Mouse (Mus musculus): ENCODE measurements around the gene Muc16. TPM values are rescaled to one million over a fixed set of nuclear protein-coding genes. Genes with fewer than 3 reads are reported as not detected.
A peak's percentile ranks its signal among the peaks of the same experiment; 100 is the strongest.

Gene Muc16
- under 0.01 TPM in 1 of 2 replicates, not detected in the other for total RNA-seq (2014; rRNA removed)
- not detected in 2 replicates for polyA plus RNA-seq (2015; fragmentation: Nextera tagmentation; extraction: Ambion mirVana)

GRCm38 (mm10) chr9:18674480-18675154 lies at the start of gene Muc16:
Gene Muc16 (minus strand): TSS chr9:18674530.
- no peak within 1 kb of the TSS for H3K4me2 ChIP-seq (ENCODE audit: low read depth, low read length)
- ATAC-seq (no peak), DNase-seq (ENCODE audit: low spot score) (no peak)
- H3K27ac ChIP-seq, result no peak within 1 kb of the TSS
- no peak within 1 kb of the TSS for H3K4me3 ChIP-seq (ENCODE audit: low read length)
- no peaks in the 10 kb centered on the region for H3K27me3 ChIP-seq (ENCODE audit: insufficient read depth, low read length)
- no peak for TF ChIP-seq CTCF (IDR thresholded peaks at IDR 0.05; ENCODE audit: low read depth)
- WGBS, result 83% methylated on average over 4 of the region's 4 CpGs
- H3K9ac ChIP-seq (replicated peaks; ENCODE audit: low read length), result no peak within 1 kb of the TSS
- no peaks in the 10 kb centered on the region for H3K4me1 ChIP-seq (ENCODE audit: insufficient read depth, low read length)
- no peaks in the 10 kb centered on the region for H3K36me3 ChIP-seq (ENCODE audit: insufficient read depth, low read length)
- no peaks in the 10 kb centered on the region for H3K9me3 ChIP-seq (ENCODE audit: low read length)

GRCm38 (mm10) chr9:18722712-18723099 lies 48.4 kb upstream of the Muc16 start:
- no peak for ATAC-seq

GRCm38 (mm10) chr9:18721931-18722711 lies 47.8 kb upstream of the Muc16 start:
- no peaks in the 10 kb centered on the region for H3K9me3 ChIP-seq (ENCODE audit: low read length)
- TF ChIP-seq CTCF (IDR thresholded peaks at IDR 0.05; ENCODE audit: low read depth), result no peak
- no peak overlapping the region for H3K4me2 ChIP-seq (ENCODE audit: low read depth, low read length)
- ATAC-seq (peak; percentile 40; the same call in 1 of the 2 replicates), DNase-seq (ENCODE audit: low spot score) (peak; percentile 19)
- H3K27me3 ChIP-seq (ENCODE audit: insufficient read depth, low read length), result no peaks in the 10 kb centered on the region
- no peak overlapping the region for H3K9ac ChIP-seq (replicated peaks; ENCODE audit: low read length)
- H3K4me1 ChIP-seq (ENCODE audit: insufficient read depth, low read length), result no peaks in the 10 kb centered on the region
- no peak overlapping the region for H3K27ac ChIP-seq
- H3K4me3 ChIP-seq (ENCODE audit: low read length), result no peak overlapping the region
- WGBS, result 20% methylated on average over 6 of the region's 6 CpGs
- no peaks in the 10 kb centered on the region for H3K36me3 ChIP-seq (ENCODE audit: insufficient read depth, low read length)

More at GRCm38 (mm10) chr9:18722712-18723099, 48.4 kb upstream of the Muc16 start:
- H3K36me3 ChIP-seq (ENCODE audit: insufficient read depth, low read length), result no peaks in the 10 kb centered on the region
- 18% methylated on average over 4 of the region's 4 CpGs for WGBS
- H3K4me2 ChIP-seq (ENCODE audit: low read depth, low read length), result no peak overlapping the region
- H3K4me1 ChIP-seq (ENCODE audit: insufficient read depth, low read length), result no peaks in the 10 kb centered on the region
- H3K9me3 ChIP-seq (ENCODE audit: low read length), result no peaks in the 10 kb centered on the region
- H3K4me3 ChIP-seq (ENCODE audit: low read length), result no peak overlapping the region
- H3K9ac ChIP-seq (replicated peaks; ENCODE audit: low read length), result no peak overlapping the region
- TF ChIP-seq CTCF (IDR thresholded peaks at IDR 0.05; ENCODE audit: low read depth), result no peak
- no peaks in the 10 kb centered on the region for H3K27me3 ChIP-seq (ENCODE audit: insufficient read depth, low read length)
- no peak overlapping the region for H3K27ac ChIP-seq
- no peak for DNase-seq (ENCODE audit: low spot score)

GRCm38 (mm10) chr9:18721011-18721410 lies 46.7 kb upstream of the Muc16 start:
- ATAC-seq (no peak), DNase-seq (ENCODE audit: low spot score) (no peak)
- Histone ChIP-seq H3K27me3 (ENCODE audit: insufficient read depth, low read length) (no peaks in the 10 kb centered on the region), H3K9me3 (ENCODE audit: low read length) (no peaks in the 10 kb centered on the region), H3K4me2 (ENCODE audit: low read depth, low read length) (no peak overlapping the region), H3K4me1 (ENCODE audit: insufficient read depth, low read length) (no peaks in the 10 kb centered on the region), H3K9ac (replicated peaks; ENCODE audit: low read length) (no peak overlapping the region), H3K27ac (no peak overlapping the region), H3K36me3 (ENCODE audit: insufficient read depth, low read length) (no peaks in the 10 kb centered on the region), H3K4me3 (ENCODE audit: low read length) (no peak overlapping the region)
- no peak for TF ChIP-seq CTCF (IDR thresholded peaks at IDR 0.05; ENCODE audit: low read depth)
- 51% methylated on average over 2 of the region's 2 CpGs for WGBS

- Histone ChIP-seq H3K27me3 (ENCODE audit: insufficient read depth, low read length) (no peaks in the 10 kb centered on the region), H3K27ac (no peak overlapping the region), H3K9ac (replicated peaks; ENCODE audit: low read length) (no peak overlapping the region), H3K4me1 (ENCODE audit: insufficient read depth, low read length) (no peaks in the 10 kb centered on the region), H3K36me3 (ENCODE audit: insufficient read depth, low read length) (no peaks in the 10 kb centered on the region), H3K4me3 (ENCODE audit: low read length) (no peak overlapping the region), H3K9me3 (ENCODE audit: low read length) (no peaks in the 10 kb centered on the region), H3K4me2 (ENCODE audit: low read depth, low read length) (no peak overlapping the region)
- ATAC-seq (no peak), DNase-seq (ENCODE audit: low spot score) (no peak)
- no peak for TF ChIP-seq CTCF (IDR thresholded peaks at IDR 0.05; ENCODE audit: low read depth)
These were observed 31.3 kb upstream of the Muc16 start for GRCm38 (mm10) chr9:18705628-18706027.

- Histone ChIP-seq H3K4me2 (ENCODE audit: low read depth, low read length) (no peak overlapping the region), H3K9me3 (ENCODE audit: low read length) (no peaks in the 10 kb centered on the region), H3K27me3 (ENCODE audit: insufficient read depth, low read length) (no peaks in the 10 kb centered on the region), H3K4me1 (ENCODE audit: insufficient read depth, low read length) (no peaks in the 10 kb centered on the region), H3K9ac (replicated peaks; ENCODE audit: low read length) (no peak overlapping the region), H3K27ac (no peak overlapping the region), H3K36me3 (ENCODE audit: insufficient read depth, low read length) (no peaks in the 10 kb centered on the region), H3K4me3 (ENCODE audit: low read length) (no peak overlapping the region)
- DNase-seq (ENCODE audit: low spot score) (no peak), ATAC-seq (no peak)
- 47% methylated on average over 2 of the region's 2 CpGs for WGBS
- TF ChIP-seq CTCF (IDR thresholded peaks at IDR 0.05; ENCODE audit: low read depth), result no peak
These were observed 76.0 kb downstream of the Muc16 start for GRCm38 (mm10) chr9:18598366-18598765.

GRCm38 (mm10) chr9:18508098-18508497 lies 166.2 kb downstream of the Muc16 start:
- WGBS, result 48% methylated on average over 2 of the region's 2 CpGs
- ATAC-seq (peak; percentile 86), DNase-seq (ENCODE audit: low spot score) (peak; percentile 67)
- no peak overlapping the region for H3K4me3 ChIP-seq (ENCODE audit: low read length)
- TF ChIP-seq CTCF (IDR thresholded peaks at IDR 0.05; ENCODE audit: low read depth), result peak; percentile 71
- no peaks in the 10 kb centered on the region for H3K36me3 ChIP-seq (ENCODE audit: insufficient read depth, low read length)
- no peaks in the 10 kb centered on the region for H3K27me3 ChIP-seq (ENCODE audit: insufficient read depth, low read length)
- no peaks in the 10 kb centered on the region for H3K9me3 ChIP-seq (ENCODE audit: low read length)
- H3K9ac ChIP-seq (replicated peaks; ENCODE audit: low read length), result no peak overlapping the region
- no peak overlapping the region for H3K4me2 ChIP-seq (ENCODE audit: low read depth, low read length)
- H3K4me1 ChIP-seq (ENCODE audit: insufficient read depth, low read length), result no peaks in the 10 kb centered on the region
- no peak overlapping the region for H3K27ac ChIP-seq
